Mouse (Mus musculus): ENCODE measurements around the gene Cd151. TPM values are rescaled to one million over a fixed set of nuclear protein-coding genes. Genes with fewer than 3 reads are reported as not detected.

The Cd151 gene
- total RNA-seq, 2 experiments from 2014 or later: 280 TPM

Other genes starting within 250 kb of the Cd151 start
- 10 to 100 TPM; 29.8 to 31.6 TPM for gene Phrf1, start 238.6 kb upstream of the Cd151 start, total RNA-seq (2021)
- 1 to 10 TPM; 3.4 to 3.6 TPM for gene Irf7, start 200.9 kb upstream of the Cd151 start, total RNA-seq (2021)
- not detected for gene Cdhr5, start 190.6 kb upstream of the Cd151 start, total RNA-seq (2021)
- not detected for gene Sct, start 188.3 kb upstream of the Cd151 start, total RNA-seq (2021)
- gene Drd4, start 175.4 kb upstream of the Cd151 start, total RNA-seq (2021): not detected
- gene Deaf1, start 139.7 kb upstream of the Cd151 start, total RNA-seq (2021): 10 to 100 TPM; 16.4 to 17.1 TPM
- 10 to 100 TPM; 13.5 to 13.9 TPM for gene Tmem80, start 139.7 kb upstream of the Cd151 start, total RNA-seq (2021)
- 1 to 10 TPM; 3.2 to 4.3 TPM for gene Eps8l2, start 128.5 kb upstream of the Cd151 start, total RNA-seq (2021)
- gene Taldo1, start 75.2 kb upstream of the Cd151 start, total RNA-seq (2021): 100 to 1,000 TPM; 124 to 126 TPM
- gene Gatd1, start 53.3 kb upstream of the Cd151 start, total RNA-seq (2021): 10 to 100 TPM; 13.8 to 14.2 TPM
- under 1 TPM; 0.75 to 0.84 TPM for gene Cend1, start 37.9 kb upstream of the Cd151 start, total RNA-seq (2021)
- gene Slc25a22, start 29.5 kb upstream of the Cd151 start, total RNA-seq (2021): 10 to 100 TPM; 58.8 to 72.6 TPM
- gene Pidd1, start 23.4 kb upstream of the Cd151 start, total RNA-seq (2021): under 1 TPM; 0.39 to 0.86 TPM
- 100 to 1,000 TPM; 862 to 950 TPM for gene Rplp2, start 20.0 kb upstream of the Cd151 start, total RNA-seq (2021)
- 100 to 1,000 TPM; 409 to 426 TPM for gene Pnpla2, start 12.2 kb upstream of the Cd151 start, total RNA-seq (2021)
- gene Cracr2b, start 6.3 kb upstream of the Cd151 start, total RNA-seq (2021): 10 to 100 TPM; 19.7 to 23.1 TPM
- gene Polr2l, start 7.7 kb downstream of the Cd151 start, total RNA-seq (2021): 10 to 100 TPM; 74.3 to 74.7 TPM
- gene Tspan4, start 7.8 kb downstream of the Cd151 start, total RNA-seq (2021): 10 to 100 TPM; 17.5 to 39.0 TPM
- 10 to 100 TPM; 46.6 to 47.1 TPM for gene Chid1, start 72.5 kb downstream of the Cd151 start, total RNA-seq (2021)
- 10 to 100 TPM; 48.9 to 56.1 TPM for gene Ap2a2, start 94.8 kb downstream of the Cd151 start, total RNA-seq (2021)
- gene Muc6, start 187.9 kb downstream of the Cd151 start, total RNA-seq (2021): not detected
- not detected for gene Muc2, start 222.9 kb downstream of the Cd151 start, total RNA-seq (2021)